Mouse (Mus musculus) midbrain, embryonic 15.5 days (tissue): ENCODE results near the gene Rab3a. TPM values are rescaled to one million over a fixed set of nuclear protein-coding genes. Genes with fewer than 3 reads are reported as not detected.

Experiments
- ATAC-seq: fragments of 200-750 bp; cut with Nextera tagmentation; replicated peaks from 2 replicates; pipeline ENCODE4 v1.8.0; 2017; ENCODE audit warnings: moderate TSS enrichment
- H3K27ac ChIP-seq: fragments of 300-500 bp; sonication (generic); 2 replicates; pipeline ENCODE4 v1.5.1; 2015; ENCODE audit warnings: mild to moderate bottlenecking, inconsistent platforms
- H3K27me3 ChIP-seq: fragments of 300-500 bp; sonication (generic); replicated peaks from 2 replicates; pipeline ENCODE4 v1.6.1; 2015; ENCODE audit warnings: inconsistent platforms
- H3K36me3 ChIP-seq: fragments of 300-500 bp; sonication (generic); replicated peaks from 2 replicates; pipeline ENCODE4 v1.6.1; 2015; ENCODE audit warnings: inconsistent platforms
- H3K4me1 ChIP-seq: fragments of 300-500 bp; sonication (generic); 2 replicates; pipeline ENCODE4 v1.6.1; 2015; ENCODE audit warnings: inconsistent platforms
- H3K4me2 ChIP-seq: fragments of 300-500 bp; sonication (generic); 2 replicates; pipeline ENCODE4 v1.6.1; 2015; ENCODE audit warnings: inconsistent platforms, mild to moderate bottlenecking, moderate library complexity
- H3K4me3 ChIP-seq: fragments of 300-500 bp; sonication (generic); 2 replicates; pipeline ENCODE4 v1.5.1; 2015; ENCODE audit warnings: mild to moderate bottlenecking, inconsistent platforms
- H3K9ac ChIP-seq: fragments of 300-500 bp; sonication (generic); 2 replicates; pipeline ENCODE4 v1.6.1; 2015; ENCODE audit warnings: mild to moderate bottlenecking, inconsistent platforms
- H3K9me3 ChIP-seq: fragments of 300-500 bp; sonication (generic); 2 replicates; pipeline ENCODE4 v1.6.1; 2016; ENCODE audit warnings: inconsistent platforms
- WGBS: fragments of 180-500 bp; shearing (Covaris S2); methylation state at CpG from one replicate; pipeline ENCODE4 v1.1.7; 2015; ENCODE audit warnings: mixed read lengths; 5-methylcytosine and 5-hydroxymethylcytosine counted together
- microRNA-seq: library from miRNA; unstranded; fragments of <30 nt; microRNA quantifications from one replicate; pipeline ENCODE4, GENCODE M21; 2016
- polyA plus RNA-seq: library from polyadenylated mRNA; unstranded; fragments of >200 nt; fragmentation: Nextera tagmentation; extraction: Ambion mirVana; gene quantifications from 2 replicates; pipeline ENCODE4 v1.2.1, GENCODE M21; 2015

The Rab3a gene
- polyA plus RNA-seq, 1 experiment from 2014 or later: 487 TPM

DNA sequence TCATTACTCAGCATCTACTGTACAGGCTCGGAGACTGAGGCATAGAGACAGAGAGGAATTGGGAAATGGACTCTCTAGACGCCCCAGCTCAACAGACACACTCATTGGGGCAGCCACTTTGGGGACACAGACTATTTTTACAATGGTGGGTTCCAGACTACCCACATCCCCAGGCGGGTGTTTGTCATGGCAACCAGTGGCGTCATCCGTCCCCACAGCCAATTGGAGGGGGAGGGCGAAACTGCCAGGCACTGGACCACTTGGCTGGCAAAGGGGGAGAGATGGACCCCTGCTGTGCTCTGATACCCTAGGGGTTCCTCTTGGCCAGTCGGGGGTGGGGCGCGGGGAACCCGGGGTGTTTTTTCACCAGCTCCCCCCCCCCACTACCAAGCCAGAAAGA, 46.2 kb downstream of the Rab3a start:
- H3K36me3 ChIP-seq: no peaks in the 10 kb centered on the region
- no peak overlapping the region for H3K9ac ChIP-seq
- H3K4me3 ChIP-seq: no peak overlapping the region
- no peak overlapping the region for H3K4me2 ChIP-seq
- peaks cover 57% of the 10 kb centered on the region for H3K27me3 ChIP-seq
- peaks cover 44% of the 10 kb centered on the region for H3K4me1 ChIP-seq
- no peak for ATAC-seq
- no peak overlapping the region for H3K27ac ChIP-seq
- WGBS: 44% methylated on average over 10 of the region's 10 CpGs
- no peaks in the 10 kb centered on the region for H3K9me3 ChIP-seq

- Histone ChIP-seq H3K9ac (no peak overlapping the region), H3K9me3 (no peaks in the 10 kb centered on the region), H3K4me1 (peaks cover 40% of the 10 kb centered on the region), H3K4me3 (no peak overlapping the region), H3K36me3 (no peaks in the 10 kb centered on the region), H3K27ac (no peak overlapping the region), H3K27me3 (peaks cover 62% of the 10 kb centered on the region), H3K4me2 (no peak overlapping the region)
- 36% methylated on average over 15 of the region's 15 CpGs for WGBS
- ATAC-seq: no peak
Measured at GRCm38 (mm10) chr8:70801156-70801555, 46.7 kb downstream of the Rab3a start.

DNA sequence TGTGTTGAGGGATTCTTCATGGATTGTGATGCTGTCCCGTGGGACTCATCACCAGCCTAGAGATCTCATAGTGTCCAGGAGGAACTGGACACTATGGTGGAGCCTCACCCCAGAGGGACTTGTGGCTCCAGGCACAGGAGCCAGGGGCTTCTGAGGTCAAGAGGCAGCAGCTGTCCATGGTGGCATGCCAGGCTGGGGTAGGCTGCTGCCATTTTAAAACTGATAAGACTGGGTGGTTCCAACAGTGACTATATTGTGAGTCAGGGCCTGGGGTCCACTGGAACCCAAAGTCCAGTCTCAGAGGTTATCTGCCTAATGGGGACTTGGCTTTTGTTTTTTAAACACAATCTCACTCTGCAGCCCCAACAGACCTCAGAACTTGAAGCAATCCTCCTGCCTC, 47.4 kb downstream of the Rab3a start:
- no peaks in the 10 kb centered on the region for H3K36me3 ChIP-seq
- no peak overlapping the region for H3K9ac ChIP-seq
- H3K4me2 ChIP-seq: no peak overlapping the region
- no peak overlapping the region for H3K27ac ChIP-seq
- H3K27me3 ChIP-seq: peaks cover 68% of the 10 kb centered on the region
- WGBS: 87% methylated on average over 1 of the region's 1 CpGs
- H3K9me3 ChIP-seq: no peaks in the 10 kb centered on the region
- ATAC-seq: no peak
- H3K4me3 ChIP-seq: no peak overlapping the region
- H3K4me1 ChIP-seq: peaks cover 34% of the 10 kb centered on the region

DNA sequence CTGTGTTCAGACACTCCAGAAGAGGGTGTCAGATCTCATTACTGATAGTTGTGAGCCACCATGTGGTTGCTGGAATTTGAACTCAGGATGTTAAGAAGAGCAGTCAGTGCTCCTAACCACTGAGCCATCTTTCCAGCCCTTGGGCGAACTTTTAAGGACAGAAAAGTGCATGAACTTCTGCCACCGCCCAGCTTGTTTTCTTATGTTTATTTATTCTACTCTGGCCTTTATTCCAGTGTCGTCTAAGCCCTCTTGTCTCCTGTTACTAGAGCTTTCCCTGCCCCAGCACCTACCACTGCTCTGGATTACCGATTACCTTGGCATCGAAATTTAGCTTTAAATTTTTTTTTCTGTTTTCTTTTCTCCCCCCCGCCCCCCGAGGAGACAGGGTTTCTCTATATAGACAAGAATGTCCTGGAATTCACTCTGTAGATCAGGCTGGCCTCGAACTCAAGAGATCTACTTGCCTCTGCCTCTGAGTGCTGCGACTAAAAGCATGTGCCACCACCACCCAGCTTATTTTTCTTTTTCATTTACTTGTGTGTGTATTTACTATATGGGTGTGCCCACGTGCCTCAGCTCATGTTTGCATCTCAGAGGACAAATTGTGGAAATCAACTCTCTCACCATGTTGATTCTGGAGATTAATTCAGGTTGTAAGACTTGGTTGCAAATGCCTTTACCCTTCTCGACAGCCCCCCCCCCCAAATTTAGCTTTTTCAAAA, 48.5 kb downstream of the Rab3a start:
- no peaks in the 10 kb centered on the region for H3K36me3 ChIP-seq

GRCm38 (mm10) chr8:70803761-70804480, 49.4 kb downstream of the Rab3a start:
- Histone ChIP-seq H3K27ac (no peak overlapping the region), H3K9ac (no peak overlapping the region), H3K4me1 (peaks cover 21% of the 10 kb centered on the region), H3K4me3 (peak overlapping the region; percentile 55), H3K4me2 (peak overlapping the region; percentile 88), H3K27me3 (peaks cover 63% of the 10 kb centered on the region), H3K9me3 (no peaks in the 10 kb centered on the region), H3K36me3 (no peaks in the 10 kb centered on the region)
- WGBS: 2% methylated on average over 44 of the region's 47 CpGs
- ATAC-seq: 0 out of 2 replicates have a peak, but pooled peaks have one; percentile 18

More for the DNA sequence above, 48.5 kb downstream of the Rab3a start:
- H3K4me1 ChIP-seq: peaks cover 28% of the 10 kb centered on the region
- H3K27ac ChIP-seq: no peak overlapping the region
- H3K4me2 ChIP-seq: no peak overlapping the region
- no peak overlapping the region for H3K9ac ChIP-seq
- 75% methylated on average over 11 of the region's 11 CpGs for WGBS
- H3K4me3 ChIP-seq: no peak overlapping the region
- no peak for ATAC-seq
- no peaks in the 10 kb centered on the region for H3K9me3 ChIP-seq
- H3K27me3 ChIP-seq: peaks cover 70% of the 10 kb centered on the region

- no peaks in the 10 kb centered on the region for H3K36me3 ChIP-seq
- H3K4me3 ChIP-seq: peak within 1 kb of the TSS; percentile 55
- peak within 1 kb of the TSS; percentile 88 for H3K4me2 ChIP-seq
- peaks cover 21% of the 10 kb centered on the region for H3K4me1 ChIP-seq
- H3K27ac ChIP-seq: no peak within 1 kb of the TSS
- WGBS: under 1% methylated on average over 45 of the region's 45 CpGs
- ATAC-seq: peak; percentile 88
- peaks cover 56% of the 10 kb centered on the region for H3K27me3 ChIP-seq
- peak within 1 kb of the TSS; percentile 44 for H3K9ac ChIP-seq
- no peaks in the 10 kb centered on the region for H3K9me3 ChIP-seq
Measured at GRCm38 (mm10) chr8:70804481-70805206, 50.2 kb downstream of the Rab3a start, which contains the start of gene Mast3. TSS of gene Mast3 (minus strand) at chr8:70805054.

DNA sequence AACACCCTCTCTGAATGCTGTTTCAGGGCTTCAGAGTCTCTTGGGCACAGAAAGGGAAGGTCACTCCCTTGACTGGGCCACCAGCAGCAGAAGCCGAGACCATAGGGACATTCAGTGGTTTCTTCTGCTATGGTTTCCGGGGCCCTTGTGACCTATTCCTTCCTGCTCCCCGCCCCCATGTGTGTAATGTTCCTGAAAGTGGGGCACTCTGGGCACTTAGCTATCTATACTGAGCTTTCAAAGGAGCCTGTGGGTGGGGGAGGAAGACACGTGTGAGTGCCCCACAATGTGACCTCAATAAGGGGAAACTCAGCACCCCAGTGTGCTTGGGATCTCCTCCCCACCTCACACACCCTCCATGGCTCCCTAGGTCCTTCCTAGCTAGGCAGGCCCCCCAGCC, 52.1 kb downstream of the Rab3a start:
- Histone ChIP-seq H3K4me1 (peaks cover 18% of the 10 kb centered on the region), H3K36me3 (no peaks in the 10 kb centered on the region), H3K9me3 (no peaks in the 10 kb centered on the region), H3K9ac (no peak overlapping the region), H3K27ac (no peak overlapping the region), H3K4me2 (no peak overlapping the region), H3K27me3 (peaks cover 44% of the 10 kb centered on the region), H3K4me3 (no peak overlapping the region)
- no peak for ATAC-seq
- WGBS: 74% methylated on average over 4 of the region's 4 CpGs

- Histone ChIP-seq H3K9me3 (no peaks in the 10 kb centered on the region), H3K9ac (no peak overlapping the region), H3K4me2 (no peak overlapping the region), H3K4me1 (peaks cover 18% of the 10 kb centered on the region), H3K4me3 (no peak overlapping the region), H3K27me3 (peaks cover 43% of the 10 kb centered on the region), H3K36me3 (no peaks in the 10 kb centered on the region), H3K27ac (no peak overlapping the region)
- WGBS: 62% methylated on average over 1 of the region's 1 CpGs
- ATAC-seq: no peak
Measured at GRCm38 (mm10) chr8:70807304-70807703, 52.8 kb downstream of the Rab3a start.

GRCm38 (mm10) chr8:70808239-70808638, 53.8 kb downstream of the Rab3a start, which contains the start of gene Il12rb1:
TSS of gene Il12rb1 (plus strand) at chr8:70808449.
- H3K4me1 ChIP-seq: peaks cover 18% of the 10 kb centered on the region
- no peak within 1 kb of the TSS for H3K9ac ChIP-seq
- no peaks in the 10 kb centered on the region for H3K9me3 ChIP-seq
- H3K27me3 ChIP-seq: peaks cover 34% of the 10 kb centered on the region
- H3K4me3 ChIP-seq: no peak within 1 kb of the TSS
- no peak within 1 kb of the TSS for H3K27ac ChIP-seq
- H3K4me2 ChIP-seq: no peak within 1 kb of the TSS
- H3K36me3 ChIP-seq: no peaks in the 10 kb centered on the region
- WGBS: 46% methylated on average over 5 of the region's 5 CpGs
- no peak for ATAC-seq

Small RNA genes lying within 50 kb of the gene (microRNA-seq; reads per million reads assigned to microRNA genes)
- 1.8 reads per million, percentile 2 among the genes with 10 or more reads in this experiment for gene Mir7240

Other genes with a start within 250 kb of the Rab3a start
- 164 and 169 TPM in 2 replicates for gene Rex1bd, start 247.9 kb upstream of the Rab3a start, polyA plus RNA-seq
- 587 and 620 TPM in 2 replicates for gene Uba52, start 243.9 kb upstream of the Rab3a start, polyA plus RNA-seq
- 450 and 462 TPM in 2 replicates for gene Fkbp8, start 227.0 kb upstream of the Rab3a start, polyA plus RNA-seq
- 46.4 and 51.7 TPM in 2 replicates for gene Kxd1, start 226.7 kb upstream of the Rab3a start, polyA plus RNA-seq
- 18.6 and 19.9 TPM in 2 replicates for gene Ell, start 215.2 kb upstream of the Rab3a start, polyA plus RNA-seq
- gene Isyna1, start 160.3 kb upstream of the Rab3a start, polyA plus RNA-seq: 175 and 176 TPM in 2 replicates
- 175 and 189 TPM in 2 replicates for gene Ssbp4, start 145.8 kb upstream of the Rab3a start, polyA plus RNA-seq
- gene Lrrc25, start 138.5 kb upstream of the Rab3a start, polyA plus RNA-seq: 1.2 and 1.6 TPM in 2 replicates
- 0.13 and 0.19 TPM in 2 replicates for gene Gdf15, start 122.2 kb upstream of the Rab3a start, polyA plus RNA-seq
- gene Pgpep1, start 94.3 kb upstream of the Rab3a start, polyA plus RNA-seq: 70.1 and 74.5 TPM in 2 replicates
- 175 and 193 TPM in 2 replicates for gene Lsm4, start 81.4 kb upstream of the Rab3a start, polyA plus RNA-seq
- 83.0 and 94.4 TPM in 2 replicates for gene Jund, start 55.7 kb upstream of the Rab3a start, polyA plus RNA-seq
- 0.05 and 0.14 TPM in 2 replicates for gene Iqcn, start 51.2 kb upstream of the Rab3a start, polyA plus RNA-seq
- not detected in 2 replicates for gene Gm3336, start 36.1 kb upstream of the Rab3a start, polyA plus RNA-seq
- gene Pde4c, start 31.0 kb upstream of the Rab3a start, polyA plus RNA-seq: 0.15 and 0.46 TPM in 2 replicates
- gene Mpv17l2, start 6.3 kb downstream of the Rab3a start, polyA plus RNA-seq: 36.6 and 38.4 TPM in 2 replicates
- gene Pik3r2, start 22.0 kb downstream of the Rab3a start, polyA plus RNA-seq: 113 TPM in 2 replicates
- 26.4 and 26.9 TPM in 2 replicates for gene Mast3, start 50.4 kb downstream of the Rab3a start, polyA plus RNA-seq
- 0.10 and 0.36 TPM in 2 replicates for gene Il12rb1, start 53.8 kb downstream of the Rab3a start, polyA plus RNA-seq
- gene Arrdc2, start 85.0 kb downstream of the Rab3a start, polyA plus RNA-seq: 8.1 and 8.6 TPM in 2 replicates
- 19.0 and 20.6 TPM in 2 replicates for gene Kcnn1, start 108.6 kb downstream of the Rab3a start, polyA plus RNA-seq
- gene Ccdc124, start 119.3 kb downstream of the Rab3a start, polyA plus RNA-seq: 173 and 180 TPM in 2 replicates
- 1.9 and 2.0 TPM in 2 replicates for gene Slc5a5, start 138.1 kb downstream of the Rab3a start, polyA plus RNA-seq
- 2,076 and 2,093 TPM in 2 replicates for gene Rpl18a, start 142.7 kb downstream of the Rab3a start, polyA plus RNA-seq
- gene Map1s, start 151.3 kb downstream of the Rab3a start, polyA plus RNA-seq: 69.2 and 69.9 TPM in 2 replicates